Mouse (Mus musculus) liver, postnatal 0 days (tissue): ENCODE measurements around the gene Cradd. TPM values are rescaled to one million over a fixed set of nuclear protein-coding genes. Genes with fewer than 3 reads are reported as not detected.

Experiments
- ATAC-seq: fragments of 200-750 bp; cut with Nextera tagmentation; 2 replicates; pipeline ENCODE4 v1.8.0; 2017; ENCODE audit warnings: mild to moderate bottlenecking, moderate library complexity
- DNase-seq: peaks from one replicate; pipeline ENCODE4 v3.0.0-alpha.2; 2016
- H3K27ac ChIP-seq: fragments of 300-500 bp; sonication (generic); 2 replicates; pipeline ENCODE4 v1.5.1; 2014; ENCODE audit warnings: antibody characterized with exemption, moderate library complexity, mild to moderate bottlenecking, low read depth
- H3K27me3 ChIP-seq: fragments of 300-500 bp; sonication (generic); 2 replicates; pipeline ENCODE4 v1.6.1; 2014; ENCODE audit warnings: low read length, control low read depth, mixed read lengths; ENCODE audit not compliant: insufficient read depth
- H3K36me3 ChIP-seq: fragments of 300-500 bp; sonication (generic); replicated peaks from 2 replicates; pipeline ENCODE4 v1.6.1; 2014; ENCODE audit warnings: mild to moderate bottlenecking, control low read depth, low read length, moderate library complexity, mixed read lengths; ENCODE audit not compliant: insufficient read depth
- H3K4me1 ChIP-seq: fragments of 300-500 bp; sonication (generic); 2 replicates; pipeline ENCODE4 v1.6.1; 2014; ENCODE audit warnings: antibody characterized with exemption, mild to moderate bottlenecking, control low read depth; ENCODE audit not compliant: insufficient read depth
- H3K4me2 ChIP-seq: fragments of 300-500 bp; sonication (generic); 2 replicates; pipeline ENCODE4 v1.6.1; 2014; ENCODE audit warnings: low read depth, mild to moderate bottlenecking, low read length, moderate library complexity, mixed read lengths
- H3K4me3 ChIP-seq: fragments of 300-500 bp; sonication (generic); 2 replicates; pipeline ENCODE4 v1.5.1; 2014; ENCODE audit warnings: low read depth, low read length
- H3K9ac ChIP-seq: fragments of 300-500 bp; sonication (generic); replicated peaks from 2 replicates; pipeline ENCODE4 v1.6.1; 2014; ENCODE audit warnings: mild to moderate bottlenecking, moderate library complexity
- H3K9me3 ChIP-seq: fragments of 300-500 bp; sonication (generic); 2 replicates; pipeline ENCODE4 v1.6.1; 2016; ENCODE audit warnings: mild to moderate bottlenecking, control low read depth, low read length, mixed read lengths
- CTCF ChIP-seq: sonication (generic); IDR thresholded peaks from 2 replicates; pipeline ENCODE4 v1.5.1; 2016; ENCODE audit warnings: antibody characterized with exemption, low read depth
- EP300 ChIP-seq: IDR thresholded peaks from 2 replicates; pipeline ENCODE4 v1.6.1; 2016; ENCODE audit warnings: antibody characterized with exemption, low read depth, mild to moderate bottlenecking
- whole genome bisulfite sequencing: fragments of 180-500 bp; shearing (Covaris S2); extraction: QIAGEN DNeasy Blood & Tissue Kit; methylation state at CpG from one replicate; pipeline ENCODE4 v1.1.7; 2014; ENCODE audit not compliant: insufficient replicate concordance; 5-methylcytosine and 5-hydroxymethylcytosine counted together
- polyA plus RNA-seq: library from polyadenylated mRNA; unstranded; fragments of >200 nt; fragmentation: Nextera tagmentation; extraction: Ambion mirVana; gene quantifications from 2 replicates; pipeline ENCODE4 v1.2.1, GENCODE M21; 2015

The Cradd gene
- polyA plus RNA-seq, 1 experiment from 2014 or later: 6.5 TPM

- WGBS: 31% methylated on average over 1 of the region's 1 CpGs
- DNase-seq (no peak), ATAC-seq (no peak)
- Histone ChIP-seq H3K4me3 (no peak overlapping the region), H3K9me3 (no peaks in the 10 kb centered on the region), H3K36me3 (no peaks in the 10 kb centered on the region), H3K27me3 (no peaks in the 10 kb centered on the region), H3K4me2 (no peak overlapping the region), H3K4me1 (peaks cover 21% of the 10 kb centered on the region), H3K27ac (no peak overlapping the region), H3K9ac (no peak overlapping the region)
- no peak for TF ChIP-seq EP300
Measured at GRCm38 (mm10) chr10:95149666-95150065, 174.3 kb downstream of the Cradd start.

- ATAC-seq: no peak
- no peak for DNase-seq
- TF ChIP-seq CTCF (no peak), EP300 (no peak)
- H3K36me3 ChIP-seq: no peaks in the 10 kb centered on the region
- H3K9ac ChIP-seq: no peak overlapping the region
- 81% methylated on average over 3 of the region's 3 CpGs for WGBS
- no peak overlapping the region for H3K4me3 ChIP-seq
- H3K9me3 ChIP-seq: no peaks in the 10 kb centered on the region
- no peak overlapping the region for H3K4me2 ChIP-seq
- H3K4me1 ChIP-seq: peaks cover 26% of the 10 kb centered on the region
- no peaks in the 10 kb centered on the region for H3K27me3 ChIP-seq
- H3K27ac ChIP-seq: no peak overlapping the region
Measured at GRCm38 (mm10) chr10:95148641-95149040, 175.3 kb downstream of the Cradd start.

GRCm38 (mm10) chr10:95147136-95147901 lies 176.6 kb downstream of the Cradd start:
- DNase-seq: no peak
- Histone ChIP-seq H3K36me3 (no peaks in the 10 kb centered on the region), H3K9me3 (no peaks in the 10 kb centered on the region), H3K4me3 (no peak overlapping the region), H3K4me1 (peaks cover 35% of the 10 kb centered on the region), H3K9ac (no peak overlapping the region), H3K27me3 (no peaks in the 10 kb centered on the region), H3K4me2 (no peak overlapping the region), H3K27ac (0 out of 2 replicates have a peak overlapping the region, but pooled peaks have one; percentile 26)
- TF ChIP-seq CTCF (peak; percentile 15; the same call in 1 of the 2 replicates), EP300 (no peak)
- no peak for ATAC-seq
- 69% methylated on average over 6 of the region's 6 CpGs for WGBS

- H3K4me2 ChIP-seq: no peak overlapping the region
- no peak overlapping the region for H3K9ac ChIP-seq
- H3K4me1 ChIP-seq: peaks cover 34% of the 10 kb centered on the region
- ATAC-seq: peak; percentile 44; the same call in 1 of the 2 replicates
- no peaks in the 10 kb centered on the region for H3K36me3 ChIP-seq
- no peak for TF ChIP-seq CTCF
- no peaks in the 10 kb centered on the region for H3K9me3 ChIP-seq
- 0 out of 2 replicates have a peak overlapping the region, but pooled peaks have one; percentile 26 for H3K27ac ChIP-seq
- WGBS: 36% methylated on average over 5 of the region's 5 CpGs
- H3K4me3 ChIP-seq: no peak overlapping the region
- H3K27me3 ChIP-seq: no peaks in the 10 kb centered on the region
- DNase-seq: peak; percentile 57
Measured at GRCm38 (mm10) chr10:95146491-95146890, 177.4 kb downstream of the Cradd start.

GRCm38 (mm10) chr10:95145204-95145926 lies 178.6 kb downstream of the Cradd start:
- 50% methylated on average over 9 of the region's 9 CpGs for WGBS
- DNase-seq (no peak), ATAC-seq (no peak)
- TF ChIP-seq CTCF (0 out of 2 replicates have a peak, but pooled peaks have one; percentile 7), EP300 (no peak)
- Histone ChIP-seq H3K36me3 (no peaks in the 10 kb centered on the region), H3K4me3 (no peak overlapping the region), H3K4me1 (peaks cover 34% of the 10 kb centered on the region), H3K9me3 (no peaks in the 10 kb centered on the region), H3K9ac (no peak overlapping the region), H3K27ac (no peak overlapping the region), H3K4me2 (no peak overlapping the region), H3K27me3 (no peaks in the 10 kb centered on the region)

- DNase-seq (no peak), ATAC-seq (no peak)
- Histone ChIP-seq H3K9ac (no peak overlapping the region), H3K9me3 (no peaks in the 10 kb centered on the region), H3K4me3 (no peak overlapping the region), H3K36me3 (no peaks in the 10 kb centered on the region), H3K27me3 (no peaks in the 10 kb centered on the region), H3K4me1 (peaks cover 34% of the 10 kb centered on the region), H3K4me2 (no peak overlapping the region), H3K27ac (no peak overlapping the region)
- no peak for TF ChIP-seq CTCF
- no peak for TF ChIP-seq EP300
- WGBS: 74% methylated on average over 6 of the region's 6 CpGs
Measured at GRCm38 (mm10) chr10:95144414-95145130, 179.4 kb downstream of the Cradd start.
